Mouse (Mus musculus) small intestine, adult 2 months (tissue): ENCODE measurements around the gene Ankrd27.

ENCODE experiments used
- CTCF ChIP-seq: fragments of 200-500 bp; IDR thresholded peaks from 2 replicates; pipeline ENCODE4 v1.5.1; 2012; ENCODE audit warnings: low read depth, mild to moderate bottlenecking, control low read depth, inconsistent platforms, low read length, moderate library complexity, mixed read lengths; ENCODE audit not compliant: insufficient replicate concordance, insufficient read length; ENCODE audit errors: extremely low read depth
- POLR2A ChIP-seq: fragments of 200-500 bp; IDR thresholded peaks from 2 replicates; pipeline ENCODE4 v1.6.1; 2012; ENCODE audit warnings: low read depth, mild to moderate bottlenecking, control low read depth, inconsistent platforms, low read length, moderate library complexity

DNA sequence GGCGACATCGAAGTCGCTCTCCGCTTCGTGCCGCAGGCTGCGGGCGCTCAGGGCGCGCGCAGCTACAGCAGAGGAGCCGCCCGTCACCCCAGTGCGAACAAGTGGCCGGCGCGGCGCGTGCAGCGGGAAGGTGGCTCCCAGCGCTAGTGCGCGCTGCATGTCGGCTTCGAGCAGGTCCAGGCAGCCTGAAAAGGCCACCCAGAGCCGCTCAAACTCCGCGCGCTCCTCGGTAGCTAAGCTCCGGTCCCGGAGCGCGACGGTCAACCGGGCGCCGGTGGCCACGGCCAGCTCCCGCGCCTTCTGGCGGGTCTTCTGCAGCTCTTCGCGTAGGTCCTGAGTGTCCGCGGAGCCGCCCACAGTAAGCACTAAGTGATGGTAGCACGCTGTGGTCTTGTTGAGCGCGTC lies 1.3 kb upstream of the Ankrd27 start:
- TF ChIP-seq POLR2A, result no peak
- TF ChIP-seq CTCF, result no peak
